Mouse (Mus musculus) Patski (cell line): ENCODE measurements at regions not wholly inside any gene's neighbourhood (a gene's known extent, or its start where the extent isn't known, plus 50 kb on each side); places are given as distances from the start of the nearest gene placed in this dataset.
A peak's percentile ranks its signal among the peaks of the same experiment; 100 is the strongest.

Source experiments
- ATAC-seq: fragments of 100-300 bp; one replicate; pipeline ENCODE4 v1.8.0; 2021
- CTCF ChIA-PET: fragments of 350-600 bp; sonication (Branson Sonifier 250); formaldehyde crosslinking; loops from one replicate; lab custom pipeline; 2022; ENCODE audit warnings: inconsistent platforms; lab: Charles Lee
- POLR2A ChIA-PET: fragments of 350-600 bp; sonication (Branson Sonifier 250); formaldehyde crosslinking; loops from one replicate; lab custom pipeline; 2022; ENCODE audit warnings: antibody characterized with exemption, inconsistent platforms; lab: Charles Lee
- DNase-seq: peaks from one replicate; pipeline ENCODE4 v3.0.0-alpha.2; 2011; ENCODE audit warnings: low read depth, low spot score
- H3K27me3 ChIP-seq: fragments of 371-371 bp; one replicate; pipeline ENCODE4 v1.5.1; 2021
- CTCF ChIP-seq: fragments of 100-300 bp; IDR thresholded peaks from one replicate; pipeline ENCODE4 v1.5.1; 2021
- in situ Hi-C: fragments of 300-500 bp; cut with MboI; formaldehyde crosslinking; loops from 3 replicates; pipeline ENCODE4 v1.11.1; 2018; ENCODE audit warnings: low pct_unique_long_range_greater_than_20kb, mixed read lengths

DNA sequence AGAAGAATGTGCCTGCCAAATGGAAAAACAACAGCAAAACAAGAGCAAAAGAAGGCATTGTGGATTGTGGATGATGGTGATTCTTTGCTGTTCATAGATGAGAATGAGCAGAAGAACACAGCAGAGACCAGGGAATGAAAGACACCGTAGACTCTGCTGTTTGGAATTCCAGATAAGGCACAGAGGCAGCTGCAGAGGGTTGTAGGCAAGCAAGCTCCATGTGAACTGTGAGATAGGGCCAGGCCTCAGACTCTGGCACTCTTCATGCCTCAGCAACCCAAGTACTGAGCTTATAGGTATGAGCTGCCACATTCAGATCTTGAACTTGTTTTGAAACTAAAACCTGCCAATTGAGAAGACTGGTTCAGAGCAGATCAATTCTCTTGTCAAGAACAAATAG, 223.3 kb upstream of the Veph1 start:
- in situ Hi-C loops: no loop called here
- ChIA-PET POLR2A (interaction anchor here (1.2 kb wide), 1 partner anchor 9 kb away, joined by 3 read pairs; no protein-coding TSS in a partner anchor), CTCF (interaction anchor here (0.7 kb wide), 1 partner anchor 14 kb away, joined by 3 read pairs; no protein-coding TSS in a partner anchor)
- no peak for ATAC-seq
- DNase-seq: no peak
- no peak for TF ChIP-seq CTCF
- H3K27me3 ChIP-seq: no peaks in the 10 kb centered on the region

GRCm38 (mm10) chr3:66518289-66518688, 221.7 kb upstream of the Veph1 start:
- in situ Hi-C loops: no loop called here
- CTCF ChIA-PET: interaction anchor here (1.4 to 1.5 kb wide), 2 partner anchors 11 to 14 kb away, joined by 3 to 7 read pairs; no protein-coding TSS in a partner anchor

GRCm38 (mm10) chr3:66515773-66516406, 219.3 kb upstream of the Veph1 start:
- in situ Hi-C loops: no loop called here
- ChIA-PET POLR2A (no interaction called here), CTCF (interaction anchor here (0.8 to 1.2 kb wide), 3 partner anchors 13 to 431 kb away, joined by 3 to 4 read pairs (median 3); no protein-coding TSS in a partner anchor)
- DNase-seq (no peak), ATAC-seq (no peak)
- peaks cover 6% of the 10 kb centered on the region for H3K27me3 ChIP-seq
- TF ChIP-seq CTCF: no peak

More at GRCm38 (mm10) chr3:66518289-66518688, 221.7 kb upstream of the Veph1 start:
- no peak for TF ChIP-seq CTCF
- DNase-seq (no peak), ATAC-seq (no peak)
- H3K27me3 ChIP-seq: no peaks in the 10 kb centered on the region
- POLR2A ChIA-PET: no interaction called here

DNA sequence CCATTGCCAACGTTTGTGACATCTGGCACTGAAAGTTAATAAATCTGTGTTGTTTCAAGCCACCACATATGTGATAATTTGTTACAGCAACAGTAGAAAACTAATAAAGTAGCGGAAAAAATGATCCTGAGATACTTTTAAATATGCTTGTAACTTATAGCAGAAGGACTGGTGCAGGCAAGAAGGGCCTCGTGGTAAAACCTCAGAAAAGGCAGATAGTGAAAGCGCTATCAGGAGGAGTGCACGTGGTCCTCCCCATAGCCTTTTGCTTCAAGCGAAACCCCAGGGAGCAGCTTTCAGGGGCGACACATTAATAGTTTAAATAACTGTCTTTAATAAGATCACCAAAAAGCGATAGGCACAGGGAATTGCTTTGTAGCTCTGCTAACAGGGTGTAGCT, 217.9 kb upstream of the Veph1 start:
- in situ Hi-C loops: no loop called here
- H3K27me3 ChIP-seq: peaks cover 10% of the 10 kb centered on the region
- ATAC-seq (no peak), DNase-seq (no peak)
- TF ChIP-seq CTCF: no peak
- POLR2A ChIA-PET: no interaction called here
- CTCF ChIA-PET: interaction anchor here (1.2 kb wide), 1 partner anchor 22 kb away, joined by 3 read pairs; no protein-coding TSS in a partner anchor

DNA sequence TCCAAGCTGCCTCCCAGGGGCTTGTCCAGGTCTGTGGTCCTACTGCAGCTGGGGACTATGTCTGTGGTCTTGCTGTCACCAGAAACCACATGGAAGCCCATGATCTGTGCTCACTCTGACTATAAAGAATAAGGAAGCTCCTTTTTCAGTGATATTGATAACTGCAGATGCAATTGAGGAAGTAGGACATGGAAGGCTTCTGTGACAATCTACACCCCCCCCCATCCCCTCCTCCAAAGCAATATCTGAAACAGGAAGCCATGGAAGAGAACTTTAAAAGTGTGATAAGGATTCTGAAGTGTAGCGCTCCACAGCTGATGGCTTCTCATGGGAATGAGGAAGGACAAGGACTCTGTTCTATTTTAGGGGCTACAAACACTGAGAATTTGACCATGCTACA, 215.8 kb upstream of the Veph1 start:
- no peak for TF ChIP-seq CTCF
- ChIA-PET CTCF (interaction anchor here (1.3 to 2.9 kb wide), 2 partner anchors 10 to 18 kb away, joined by 3 to 10 read pairs; no protein-coding TSS in a partner anchor), POLR2A (no interaction called here)
- H3K27me3 ChIP-seq: peaks cover 17% of the 10 kb centered on the region
- ATAC-seq: no peak
- DNase-seq: no peak
- in situ Hi-C loops: no loop called here

- peaks cover 17% of the 10 kb centered on the region for H3K27me3 ChIP-seq
- ChIA-PET POLR2A (interaction anchor here (0.7 kb wide), 1 partner anchor 16 kb away, joined by 4 read pairs; no protein-coding TSS in a partner anchor), CTCF (interaction anchor here (2.9 kb wide), 1 partner anchor 8 kb away, joined by 10 read pairs; no protein-coding TSS in a partner anchor)
- ATAC-seq (no peak), DNase-seq (no peak)
- TF ChIP-seq CTCF: no peak
- in situ Hi-C loops: no loop called here
These were observed 213.8 kb upstream of the Veph1 start for GRCm38 (mm10) chr3:66510455-66510854.

GRCm38 (mm10) chr3:66506125-66506524, 209.5 kb upstream of the Veph1 start:
- in situ Hi-C loops: no loop called here
- POLR2A ChIA-PET: no interaction called here
- CTCF ChIA-PET: interaction anchor here (1.1 to 2.1 kb wide), 4 partner anchors 12 to 288 kb away, joined by 3 to 7 read pairs (median 4); no protein-coding TSS in a partner anchor
- no peak for ATAC-seq
- DNase-seq: no peak
- no peak for TF ChIP-seq CTCF
- peaks cover 13% of the 10 kb centered on the region for H3K27me3 ChIP-seq

DNA sequence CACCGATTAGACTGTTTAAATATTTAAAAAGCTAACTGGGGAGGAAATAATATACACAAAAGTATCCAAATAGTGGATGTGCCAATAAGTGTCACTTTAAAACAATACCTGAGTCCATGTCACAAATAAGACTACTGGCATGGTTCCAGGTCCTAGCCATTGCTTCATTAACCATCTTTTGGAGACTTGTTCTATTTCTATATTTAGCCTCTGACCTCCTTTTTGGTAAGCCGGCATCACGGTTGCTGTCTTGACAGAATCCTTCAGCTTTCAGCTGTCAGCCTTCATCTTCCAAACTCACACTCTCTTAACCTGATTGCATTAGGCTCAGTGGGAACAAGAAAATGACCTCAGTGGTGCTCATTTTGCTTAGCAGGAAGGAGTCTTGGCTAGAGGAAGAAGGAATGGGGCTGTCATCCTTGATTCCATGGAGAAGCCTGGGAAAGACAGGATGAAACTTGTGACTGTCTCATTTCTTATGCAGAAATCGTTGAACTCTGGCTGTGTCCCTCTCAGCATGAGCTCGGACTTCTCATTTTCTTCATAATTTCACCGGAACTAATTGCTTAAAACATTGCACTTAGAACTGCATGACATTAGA, 208.9 kb upstream of the Veph1 start:
- ChIA-PET CTCF (interaction anchor here (0.7 to 2.4 kb wide), 6 partner anchors 12 to 81 kb away, joined by 3 to 7 read pairs (median 3); no protein-coding TSS in a partner anchor), POLR2A (no interaction called here)
- H3K27me3 ChIP-seq: peaks cover 9% of the 10 kb centered on the region
- ATAC-seq: no peak
- DNase-seq: no peak
- TF ChIP-seq CTCF: no peak
- in situ Hi-C loops: no loop called here

GRCm38 (mm10) chr3:66504717-66505116, 208.1 kb upstream of the Veph1 start:
- POLR2A ChIA-PET: no interaction called here
- no peak for TF ChIP-seq CTCF
- CTCF ChIA-PET: interaction anchor here (0.7 to 2.4 kb wide), 5 partner anchors 9 to 39 kb away, joined by 3 to 7 read pairs (median 3); no protein-coding TSS in a partner anchor
- DNase-seq (no peak), ATAC-seq (no peak)
- in situ Hi-C loops: no loop called here
- H3K27me3 ChIP-seq: peaks cover 6% of the 10 kb centered on the region

GRCm38 (mm10) chr3:66503615-66504014, 207.0 kb upstream of the Veph1 start:
- peak; percentile 35 for DNase-seq
- ChIA-PET POLR2A (no interaction called here), CTCF (interaction anchor here (0.7 to 2.4 kb wide), 7 partner anchors 8 to 56 kb away, joined by 3 to 7 read pairs (median 3); no protein-coding TSS in a partner anchor)
- peaks cover 7% of the 10 kb centered on the region for H3K27me3 ChIP-seq
- in situ Hi-C loops: no loop called here
- TF ChIP-seq CTCF: no peak
- peak; percentile 51 for ATAC-seq
